Mouse (Mus musculus) forebrain, embryonic 14.5 days (tissue): ENCODE data around the gene Mettl5. TPM values are rescaled to one million over a fixed set of nuclear protein-coding genes. Genes with fewer than 3 reads are reported as not detected.

Experiments
- ATAC-seq: fragments of 200-750 bp; cut with Nextera tagmentation; 2 replicates; pipeline ENCODE4 v1.8.0; 2017; ENCODE audit warnings: mild to moderate bottlenecking, moderate library complexity
- DNase-seq: peaks from one replicate; pipeline ENCODE4 v3.0.0-alpha.2; 2015; ENCODE audit warnings: low spot score
- H3K27ac ChIP-seq: fragments of 300-500 bp; sonication (generic); 2 replicates; pipeline ENCODE4 v1.5.1; 2014; ENCODE audit warnings: low read depth, mild to moderate bottlenecking, control low read depth, low read length, moderate library complexity
- H3K27me3 ChIP-seq: fragments of 300-500 bp; sonication (generic); replicated peaks from 2 replicates; pipeline ENCODE4 v1.6.1; 2014; ENCODE audit warnings: low read length, control low read depth, mixed read lengths; ENCODE audit not compliant: control insufficient read depth, insufficient read depth
- H3K36me3 ChIP-seq: fragments of 300-500 bp; sonication (generic); 2 replicates; pipeline ENCODE4 v1.6.1; 2014; ENCODE audit warnings: low read length, control low read depth; ENCODE audit not compliant: control insufficient read depth, insufficient read depth
- H3K4me1 ChIP-seq: fragments of 300-500 bp; sonication (generic); 2 replicates; pipeline ENCODE4 v1.6.1; 2014; ENCODE audit warnings: antibody characterized with exemption, low read length, control low read depth; ENCODE audit not compliant: control insufficient read depth, insufficient read depth
- H3K4me2 ChIP-seq: fragments of 300-500 bp; sonication (generic); 2 replicates; pipeline ENCODE4 v1.6.1; 2014; ENCODE audit warnings: mild to moderate bottlenecking, control low read depth, low read length
- H3K4me3 ChIP-seq: fragments of 300-500 bp; sonication (generic); 2 replicates; pipeline ENCODE4 v1.5.1; 2014; ENCODE audit warnings: low read depth, low read length, control low read depth
- H3K9ac ChIP-seq: fragments of 300-500 bp; sonication (generic); 2 replicates; pipeline ENCODE4 v1.6.1; 2014; ENCODE audit warnings: mild to moderate bottlenecking, low read length, control low read depth, moderate library complexity
- H3K9me3 ChIP-seq: fragments of 300-500 bp; sonication (generic); replicated peaks from 2 replicates; pipeline ENCODE4 v1.6.1; 2016; ENCODE audit warnings: low read length, control low read depth, mixed read lengths; ENCODE audit not compliant: control insufficient read depth
- WGBS: fragments of 180-500 bp; shearing (Covaris S2); extraction: QIAGEN DNeasy Blood & Tissue Kit; methylation state at CpG from one replicate; pipeline ENCODE4 v1.1.7; 2014; 5-methylcytosine and 5-hydroxymethylcytosine counted together
- polyA plus RNA-seq: library from polyadenylated mRNA; unstranded; fragments of >200 nt; fragmentation: Nextera tagmentation; extraction: Ambion mirVana; gene quantifications from 2 replicates; pipeline ENCODE4 v1.2.1, GENCODE M21; 2014

Mettl5 gene
- polyA plus RNA-seq, 1 experiment from 2014 or later: 34.2 TPM

DNA sequence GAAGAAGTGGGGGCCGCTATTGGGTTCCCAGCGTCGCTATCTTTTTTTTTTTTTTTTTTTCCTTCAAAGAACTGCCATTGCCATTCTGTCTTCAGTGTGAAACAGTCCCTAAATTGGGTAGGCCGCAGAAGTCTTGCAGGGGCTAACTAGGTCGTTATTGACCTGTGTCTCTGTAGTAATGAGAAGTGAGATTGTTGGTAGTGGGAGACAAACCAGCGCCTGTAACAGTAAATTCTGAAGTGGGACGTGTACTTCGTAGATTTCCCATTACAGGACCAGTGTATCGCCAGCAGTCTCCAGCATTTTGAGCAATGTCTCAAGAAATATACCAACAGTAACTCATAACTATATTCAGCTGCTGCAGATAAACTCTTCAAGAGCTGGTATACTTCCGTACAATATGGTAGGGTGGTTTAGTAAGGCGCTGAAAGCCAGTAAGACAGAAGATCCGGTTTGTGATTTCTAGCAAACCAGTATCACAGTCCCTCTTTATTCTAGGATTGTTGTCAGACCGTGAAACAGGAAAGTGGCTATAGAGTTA lies 23.2 kb downstream of the Mettl5 start:
- peaks cover 18% of the 10 kb centered on the region for H3K36me3 ChIP-seq
- ATAC-seq (no peak), DNase-seq (no peak)
- H3K4me3 ChIP-seq: peak overlapping the region; percentile 100
- peaks cover 12% of the 10 kb centered on the region for H3K4me1 ChIP-seq
- WGBS: 5% methylated on average over 13 of the region's 13 CpGs
- H3K27me3 ChIP-seq: no peaks in the 10 kb centered on the region
- H3K4me2 ChIP-seq: peak overlapping the region; percentile 74
- no peak overlapping the region for H3K27ac ChIP-seq
- H3K9me3 ChIP-seq: no peaks in the 10 kb centered on the region
- peak overlapping the region; percentile 99 for H3K9ac ChIP-seq

DNA sequence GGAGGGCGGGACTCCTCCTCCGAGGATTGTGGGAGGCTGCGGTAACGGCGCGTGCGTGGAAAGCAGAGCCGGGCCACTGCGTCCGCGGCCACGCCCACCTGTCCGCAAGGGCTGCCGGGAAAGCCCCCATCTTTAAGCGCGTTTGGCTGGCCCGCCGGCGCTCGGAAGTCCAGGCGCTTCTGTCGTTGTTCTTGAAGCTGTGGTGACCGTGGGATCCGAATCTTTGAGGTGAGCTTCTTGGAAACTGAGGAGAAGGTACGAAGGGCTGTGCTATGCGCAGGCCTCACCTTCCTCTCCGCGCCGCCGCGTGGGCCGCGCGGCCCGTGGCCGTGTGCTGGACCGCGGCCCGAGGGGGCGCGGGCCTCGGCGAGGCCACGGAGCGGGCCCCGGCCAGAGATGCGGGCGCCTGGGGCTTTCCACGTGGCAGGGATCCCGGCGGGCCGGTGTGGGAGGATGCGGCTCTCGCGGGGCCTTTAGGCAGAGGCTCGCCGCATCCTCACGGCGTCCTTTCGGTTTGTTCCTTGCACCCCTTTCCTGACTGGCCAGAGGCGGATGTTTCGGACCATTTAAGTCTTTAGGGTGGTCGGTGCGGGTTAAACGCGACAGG lies 23.8 kb downstream of the Mettl5 start, which contains the start of gene Ssb:
Gene Ssb, plus strand, starts transcription at position 78 of the 607 bp plus-strand sequence.
- no peaks in the 10 kb centered on the region for H3K27me3 ChIP-seq
- H3K4me1 ChIP-seq: peaks cover 12% of the 10 kb centered on the region
- DNase-seq (peak; percentile 97), ATAC-seq (peak; percentile 98)
- peak within 1 kb of the TSS; percentile 99 for H3K9ac ChIP-seq
- peak within 1 kb of the TSS; percentile 88 for H3K27ac ChIP-seq
- H3K4me2 ChIP-seq: peak within 1 kb of the TSS; percentile 74
- WGBS: under 1% methylated on average over 60 of the region's 66 CpGs
- H3K9me3 ChIP-seq: no peaks in the 10 kb centered on the region
- H3K36me3 ChIP-seq: peaks cover 14% of the 10 kb centered on the region; the same call in 1 of the 2 replicates
- H3K4me3 ChIP-seq: peak within 1 kb of the TSS; percentile 100

DNA sequence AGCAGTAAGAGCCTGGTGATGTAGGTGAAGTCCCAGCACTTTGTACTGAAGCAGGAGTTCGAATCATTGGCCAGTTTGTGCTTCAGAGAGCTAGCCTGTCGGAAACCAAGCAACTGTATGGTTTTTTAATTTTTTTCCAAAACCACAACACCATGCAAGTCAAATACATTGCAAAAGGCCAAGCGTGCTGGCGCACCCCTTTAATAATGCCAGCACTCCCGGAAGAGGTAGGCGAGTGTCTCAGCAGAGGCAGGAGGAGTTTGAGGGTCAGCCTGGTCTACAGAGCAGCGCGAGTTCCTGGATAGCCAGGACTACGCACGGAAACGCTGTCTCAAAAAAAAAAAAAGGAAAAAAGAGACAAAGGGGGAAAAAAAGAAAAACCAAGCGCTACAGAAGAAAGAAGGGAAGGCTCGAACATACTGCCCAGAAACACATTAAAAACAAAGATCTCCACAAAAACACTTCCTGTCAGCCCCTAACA lies 24.4 kb downstream of the Mettl5 start:
- peak overlapping the region; percentile 88; the same call in 1 of the 2 replicates for H3K27ac ChIP-seq
- no peaks in the 10 kb centered on the region for H3K9me3 ChIP-seq
- peak overlapping the region; percentile 100 for H3K4me3 ChIP-seq
- H3K27me3 ChIP-seq: no peaks in the 10 kb centered on the region
- WGBS: 11% methylated on average over 12 of the region's 13 CpGs
- peaks cover 10% of the 10 kb centered on the region; the same call in 1 of the 2 replicates for H3K36me3 ChIP-seq
- peak overlapping the region; percentile 65 for H3K4me2 ChIP-seq
- peak; percentile 63 for ATAC-seq
- no peak for DNase-seq
- H3K9ac ChIP-seq: peak overlapping the region; percentile 99
- H3K4me1 ChIP-seq: peaks cover 12% of the 10 kb centered on the region

DNA sequence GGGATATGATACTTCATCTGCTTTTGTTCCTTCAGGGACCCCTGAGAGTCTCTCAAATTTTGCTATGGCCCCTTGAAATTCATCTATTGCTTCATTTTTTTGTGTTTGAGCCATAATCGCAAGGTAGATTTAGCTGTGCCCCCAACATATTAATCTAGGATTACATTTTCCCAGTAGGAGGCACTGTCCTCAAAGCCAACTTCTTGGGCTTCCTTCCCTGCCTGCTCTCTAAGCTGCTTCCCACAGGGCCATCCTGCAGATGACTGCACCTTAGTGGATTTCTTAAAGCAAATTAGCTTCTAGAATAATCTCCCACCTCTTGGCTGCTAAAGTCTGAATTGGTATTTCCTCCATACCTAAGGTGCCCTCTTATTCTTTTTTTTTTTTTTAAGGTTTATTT lies 27.5 kb downstream of the Mettl5 start:
- 77% methylated on average over 1 of the region's 1 CpGs for WGBS
- ATAC-seq: no peak

DNA sequence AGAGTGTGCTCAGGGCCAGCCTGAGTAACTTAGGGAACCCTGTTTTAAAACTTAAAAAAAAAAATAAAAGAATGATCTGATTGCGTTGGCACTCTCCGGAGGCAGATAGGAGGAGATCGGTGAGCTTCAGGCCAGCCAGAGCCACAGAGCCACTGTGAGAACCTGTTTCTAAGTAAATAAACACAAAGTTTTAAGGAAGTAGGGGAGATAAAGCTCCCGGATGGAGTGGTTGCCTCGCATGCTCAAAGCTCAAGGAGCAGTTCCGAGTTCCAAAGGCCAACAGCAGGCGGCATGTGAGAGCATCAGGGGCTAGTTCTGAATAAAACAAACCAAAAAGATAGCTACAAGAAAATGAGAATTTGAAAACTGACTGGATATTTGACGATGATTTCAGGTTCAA lies 29.0 kb downstream of the Mettl5 start:
- Histone ChIP-seq H3K4me3 (no peak overlapping the region), H3K4me1 (0 out of 2 replicates have a peak, but pooled peaks cover 3% of the 10 kb centered on the region)
- 70% methylated on average over 8 of the region's 8 CpGs for WGBS

More for the DNA sequence above, 27.5 kb downstream of the Mettl5 start:
- Histone ChIP-seq H3K4me1 (peaks cover 8% of the 10 kb centered on the region), H3K27me3 (no peaks in the 10 kb centered on the region), H3K9me3 (no peaks in the 10 kb centered on the region), H3K4me2 (no peak overlapping the region), H3K36me3 (no peaks in the 10 kb centered on the region), H3K4me3 (no peak overlapping the region), H3K9ac (no peak overlapping the region), H3K27ac (no peak overlapping the region)
- no peak for DNase-seq

GRCm38 (mm10) chr2:69851427-69852058 lies 33.9 kb downstream of the Mettl5 start:
- Histone ChIP-seq H3K36me3 (no peaks in the 10 kb centered on the region), H3K4me1 (no peaks in the 10 kb centered on the region), H3K27ac (no peak overlapping the region), H3K4me3 (no peak overlapping the region), H3K9ac (no peak overlapping the region), H3K27me3 (no peaks in the 10 kb centered on the region), H3K9me3 (no peaks in the 10 kb centered on the region), H3K4me2 (no peak overlapping the region)
- ATAC-seq (no peak), DNase-seq (no peak)
- 55% methylated on average over 2 of the region's 2 CpGs for WGBS

More for the DNA sequence above, 29.0 kb downstream of the Mettl5 start:
- DNase-seq (no peak), ATAC-seq (no peak)
- Histone ChIP-seq H3K27ac (no peak overlapping the region), H3K4me2 (no peak overlapping the region), H3K9ac (no peak overlapping the region), H3K9me3 (no peaks in the 10 kb centered on the region), H3K36me3 (no peaks in the 10 kb centered on the region), H3K27me3 (no peaks in the 10 kb centered on the region)

DNA sequence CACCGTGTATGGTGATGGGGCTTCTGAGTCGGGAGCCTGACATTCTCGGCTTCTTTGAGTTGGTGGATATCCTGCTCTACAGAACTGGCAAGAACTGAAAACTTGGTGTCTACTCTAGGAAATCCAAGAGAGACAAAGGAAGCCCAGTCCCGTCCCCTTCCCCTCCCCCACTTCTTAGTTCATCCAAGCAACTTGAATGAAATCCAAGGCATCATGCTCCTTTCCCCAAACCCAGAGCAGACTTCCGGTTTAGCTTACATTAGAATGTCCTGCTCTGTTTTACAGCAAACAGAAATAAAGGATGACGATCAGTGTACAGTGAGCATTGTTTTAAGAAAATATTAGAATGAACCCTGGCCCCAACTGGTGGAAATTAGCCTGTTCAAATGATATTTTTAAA lies 36.2 kb downstream of the Mettl5 start:
- no peaks in the 10 kb centered on the region for H3K4me1 ChIP-seq
- no peak overlapping the region for H3K27ac ChIP-seq
- ATAC-seq (no peak), DNase-seq (no peak)
- no peaks in the 10 kb centered on the region for H3K27me3 ChIP-seq
- WGBS: 68% methylated on average over 6 of the region's 6 CpGs
- H3K9me3 ChIP-seq: no peaks in the 10 kb centered on the region
- H3K4me2 ChIP-seq: no peak overlapping the region
- no peak overlapping the region for H3K4me3 ChIP-seq
- no peaks in the 10 kb centered on the region for H3K36me3 ChIP-seq
- H3K9ac ChIP-seq: no peak overlapping the region

DNA sequence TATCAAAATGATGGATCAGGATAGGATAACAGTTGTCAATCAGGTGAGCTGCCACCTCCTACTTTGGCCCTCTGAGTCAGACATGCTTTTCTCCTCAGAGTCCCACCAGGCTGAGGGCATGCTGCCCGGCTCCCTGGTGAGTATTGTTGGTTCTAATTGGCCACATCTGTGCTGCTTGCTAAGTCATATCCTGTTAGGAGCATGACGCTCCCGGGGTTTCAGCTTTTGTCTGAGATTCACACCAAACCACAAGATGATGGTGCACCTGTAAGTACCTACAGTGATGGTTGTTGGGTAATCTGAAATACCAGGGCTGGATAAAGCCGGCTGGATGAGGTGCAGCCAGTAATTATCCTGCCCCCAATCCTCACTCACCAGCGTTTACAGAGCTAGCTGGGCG lies 45.2 kb downstream of the Mettl5 start:
- Histone ChIP-seq H3K9me3 (no peaks in the 10 kb centered on the region), H3K36me3 (peaks cover 15% of the 10 kb centered on the region; the same call in 1 of the 2 replicates), H3K4me1 (no peaks in the 10 kb centered on the region), H3K4me2 (no peak overlapping the region), H3K27me3 (no peaks in the 10 kb centered on the region), H3K27ac (no peak overlapping the region), H3K9ac (0 out of 2 replicates have a peak overlapping the region, but pooled peaks have one; percentile 5), H3K4me3 (no peak overlapping the region)
- ATAC-seq (peak; percentile 52; the same call in 1 of the 2 replicates), DNase-seq (peak; percentile 40)
- WGBS: 20% methylated on average over 6 of the region's 6 CpGs

DNA sequence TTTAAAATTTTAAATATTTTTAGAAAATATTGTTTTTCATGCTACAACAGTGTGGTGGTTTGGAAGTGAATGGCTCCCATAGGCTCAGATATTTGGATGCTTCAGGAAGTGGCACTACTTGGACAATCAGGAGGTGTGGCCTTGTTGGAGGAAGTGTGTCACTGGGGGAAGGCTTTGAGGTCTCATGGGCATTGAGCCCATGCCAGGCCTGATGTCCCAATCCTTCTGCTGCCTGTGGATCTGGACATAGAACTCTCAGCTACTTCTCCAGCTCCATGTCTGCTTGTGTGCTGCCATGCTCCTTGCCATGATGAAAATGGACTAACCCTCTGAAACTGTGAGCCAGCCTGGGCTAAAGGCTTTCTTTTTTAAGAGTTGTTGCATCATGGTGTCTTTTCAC lies 46.7 kb downstream of the Mettl5 start:
- Histone ChIP-seq H3K27ac (no peak overlapping the region), H3K4me2 (no peak overlapping the region), H3K36me3 (peaks cover 28% of the 10 kb centered on the region), H3K4me1 (no peaks in the 10 kb centered on the region), H3K4me3 (no peak overlapping the region), H3K27me3 (no peaks in the 10 kb centered on the region), H3K9ac (no peak overlapping the region), H3K9me3 (no peaks in the 10 kb centered on the region)
- ATAC-seq (no peak), DNase-seq (no peak)
